Mouse (Mus musculus) kidney, embryonic 15.5 days (tissue): ENCODE results near the gene Ltbp2. TPM values are rescaled to one million over a fixed set of nuclear protein-coding genes. Genes with fewer than 3 reads are reported as not detected.
A peak's percentile ranks its signal among the peaks of the same experiment; 100 is the strongest.

Experiments
- ATAC-seq: fragments of 200-750 bp; cut with Nextera tagmentation; replicated peaks from 2 replicates; pipeline ENCODE4 v1.8.0; 2017; ENCODE audit warnings: moderate TSS enrichment; ENCODE audit not compliant: low FRiP score
- H3K27ac ChIP-seq: fragments of 300-500 bp; sonication (generic); 2 replicates; pipeline ENCODE4 v1.5.1; 2015; ENCODE audit warnings: mild to moderate bottlenecking, inconsistent platforms
- H3K27me3 ChIP-seq: fragments of 300-500 bp; sonication (generic); 2 replicates; pipeline ENCODE4 v1.6.1; 2015; ENCODE audit warnings: inconsistent platforms
- H3K36me3 ChIP-seq: fragments of 300-500 bp; sonication (generic); 2 replicates; pipeline ENCODE4 v1.6.1; 2015; ENCODE audit warnings: inconsistent platforms
- H3K4me1 ChIP-seq: fragments of 300-500 bp; sonication (generic); 2 replicates; pipeline ENCODE4 v1.6.1; 2015; ENCODE audit warnings: inconsistent platforms
- H3K4me2 ChIP-seq: fragments of 300-500 bp; sonication (generic); 2 replicates; pipeline ENCODE4 v1.6.1; 2015; ENCODE audit warnings: moderate library complexity, mild to moderate bottlenecking, inconsistent platforms
- H3K4me3 ChIP-seq: fragments of 300-500 bp; sonication (generic); replicated peaks from 2 replicates; pipeline ENCODE4 v1.5.1; 2015; ENCODE audit warnings: mild to moderate bottlenecking, inconsistent platforms
- H3K9ac ChIP-seq: fragments of 300-500 bp; sonication (generic); 2 replicates; pipeline ENCODE4 v1.6.1; 2015; ENCODE audit warnings: mild to moderate bottlenecking, inconsistent platforms
- H3K9me3 ChIP-seq: fragments of 300-500 bp; sonication (generic); replicated peaks from 2 replicates; pipeline ENCODE4 v1.6.1; 2016; ENCODE audit warnings: inconsistent platforms
- WGBS: fragments of 180-500 bp; shearing (Covaris S2); methylation state at CpG from one replicate; pipeline ENCODE4 v1.1.7; 2015; ENCODE audit warnings: mixed read lengths; 5-methylcytosine and 5-hydroxymethylcytosine counted together
- polyA plus RNA-seq: library from polyadenylated mRNA; unstranded; fragments of >200 nt; fragmentation: Nextera tagmentation; extraction: Ambion mirVana; gene quantifications from 2 replicates; pipeline ENCODE4 v1.2.1, GENCODE M21; 2015

Gene Ltbp2
- polyA plus RNA-seq, 1 experiment from 2014 or later = 0.62 TPM

DNA sequence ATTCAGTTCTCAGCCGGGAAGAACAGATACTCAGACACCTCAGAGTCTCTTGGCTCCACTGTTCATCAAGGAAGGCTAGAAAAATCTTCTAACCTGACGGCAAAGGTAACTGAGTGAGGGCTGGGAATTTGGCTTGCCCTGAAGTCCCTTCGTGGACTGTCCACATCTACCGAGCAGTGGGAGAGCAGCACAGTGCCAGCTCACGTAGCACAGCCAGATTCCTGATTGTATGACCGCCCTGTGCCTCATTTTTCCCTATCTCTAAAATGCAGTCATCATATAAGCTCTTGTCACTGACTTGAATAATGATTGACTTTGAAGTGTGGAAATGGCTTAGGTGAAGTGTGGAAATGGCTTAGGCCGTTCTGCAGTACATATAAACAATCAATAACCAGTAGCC, 28.1 kb upstream of the Ltbp2 start:
- Histone ChIP-seq H3K36me3 (no peaks in the 10 kb centered on the region), H3K9ac (no peak overlapping the region), H3K9me3 (no peaks in the 10 kb centered on the region), H3K4me1 (0 out of 2 replicates have a peak, but pooled peaks cover 4% of the 10 kb centered on the region), H3K27me3 (no peaks in the 10 kb centered on the region), H3K4me3 (no peak overlapping the region), H3K4me2 (no peak overlapping the region), H3K27ac (no peak overlapping the region)
- no peak for ATAC-seq
- WGBS = 77% methylated on average over 7 of the region's 7 CpGs

DNA sequence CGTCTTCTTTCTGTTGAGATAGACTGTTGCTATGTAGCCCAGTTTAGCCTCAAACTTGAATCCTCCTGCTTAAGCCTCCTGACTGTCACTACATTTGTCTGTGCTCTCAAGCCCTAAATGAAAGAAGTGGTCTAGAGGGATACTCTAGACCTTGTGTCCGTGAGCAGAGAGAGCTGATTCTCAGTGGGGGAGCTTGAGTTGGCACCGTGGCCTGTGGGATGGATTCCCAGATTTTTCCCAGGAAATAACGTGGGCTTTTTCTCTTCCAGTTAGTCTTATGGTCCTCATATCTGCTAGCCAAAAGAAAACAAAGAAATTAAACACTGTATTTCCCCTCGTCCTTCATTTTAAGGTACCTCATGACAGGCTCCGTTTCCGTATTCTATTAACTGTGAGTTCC, 24.0 kb upstream of the Ltbp2 start:
- H3K9ac ChIP-seq = no peak overlapping the region
- WGBS = 78% methylated on average over 7 of the region's 7 CpGs
- H3K4me2 ChIP-seq = no peak overlapping the region
- H3K36me3 ChIP-seq = no peaks in the 10 kb centered on the region
- H3K4me3 ChIP-seq = no peak overlapping the region
- ATAC-seq = no peak
- H3K27ac ChIP-seq = no peak overlapping the region
- no peaks in the 10 kb centered on the region for H3K9me3 ChIP-seq
- H3K27me3 ChIP-seq = no peaks in the 10 kb centered on the region
- no peaks in the 10 kb centered on the region for H3K4me1 ChIP-seq

DNA sequence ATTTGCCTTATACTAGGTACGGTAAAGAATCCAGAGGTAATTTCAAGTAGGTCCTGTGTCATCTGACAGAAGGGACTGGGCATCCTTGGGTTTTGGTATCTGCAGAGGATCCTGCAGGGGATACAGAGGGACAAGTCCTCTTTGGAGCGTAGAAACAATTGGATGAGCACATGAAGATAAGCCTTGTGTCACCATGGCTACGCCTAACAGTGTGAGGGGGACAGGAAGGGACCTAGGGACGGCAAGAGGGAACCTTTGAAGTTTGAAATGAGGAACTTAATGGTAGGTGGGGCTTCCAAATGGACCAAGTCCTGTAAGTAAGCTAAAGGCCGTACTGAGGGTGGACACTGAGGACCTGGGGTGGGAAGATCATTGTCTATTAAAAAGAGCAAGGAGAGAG, 21.0 kb upstream of the Ltbp2 start:
- 71% methylated on average over 5 of the region's 5 CpGs for WGBS

GRCm38 (mm10) chr12:84896235-84896634, 19.9 kb upstream of the Ltbp2 start:
- Histone ChIP-seq H3K27me3 (no peaks in the 10 kb centered on the region), H3K4me2 (no peak overlapping the region), H3K9ac (no peak overlapping the region), H3K9me3 (no peaks in the 10 kb centered on the region), H3K4me1 (no peaks in the 10 kb centered on the region), H3K27ac (no peak overlapping the region), H3K36me3 (no peaks in the 10 kb centered on the region), H3K4me3 (no peak overlapping the region)
- no peak for ATAC-seq
- WGBS = 76% methylated on average over 6 of the region's 6 CpGs

More for the DNA sequence above, 21.0 kb upstream of the Ltbp2 start:
- Histone ChIP-seq H3K4me3 (no peak overlapping the region), H3K4me2 (no peak overlapping the region), H3K9ac (no peak overlapping the region), H3K36me3 (no peaks in the 10 kb centered on the region), H3K27me3 (no peaks in the 10 kb centered on the region), H3K4me1 (no peaks in the 10 kb centered on the region), H3K9me3 (no peaks in the 10 kb centered on the region), H3K27ac (no peak overlapping the region)
- no peak for ATAC-seq

- no peak for ATAC-seq
- H3K4me2 ChIP-seq = no peak overlapping the region
- H3K4me1 ChIP-seq = 0 out of 2 replicates have a peak, but pooled peaks cover 5% of the 10 kb centered on the region
- H3K36me3 ChIP-seq = no peaks in the 10 kb centered on the region
- 40% methylated on average over 9 of the region's 9 CpGs for WGBS
- H3K4me3 ChIP-seq = no peak overlapping the region
- no peaks in the 10 kb centered on the region for H3K9me3 ChIP-seq
- H3K27ac ChIP-seq = no peak overlapping the region
- H3K27me3 ChIP-seq = no peaks in the 10 kb centered on the region
- no peak overlapping the region for H3K9ac ChIP-seq
These were observed 17.6 kb upstream of the Ltbp2 start for GRCm38 (mm10) chr12:84893648-84894628.

- 0 out of 2 replicates have a peak, but pooled peaks cover 5% of the 10 kb centered on the region for H3K4me1 ChIP-seq
- no peaks in the 10 kb centered on the region for H3K27me3 ChIP-seq
- no peak overlapping the region for H3K4me2 ChIP-seq
- no peak overlapping the region for H3K27ac ChIP-seq
- no peaks in the 10 kb centered on the region for H3K36me3 ChIP-seq
- WGBS = 44% methylated on average over 15 of the region's 15 CpGs
- no peak overlapping the region for H3K4me3 ChIP-seq
- H3K9me3 ChIP-seq = no peaks in the 10 kb centered on the region
- ATAC-seq = 0 out of 2 replicates have a peak, but pooled peaks have one; percentile 33
- no peak overlapping the region for H3K9ac ChIP-seq
These were observed 14.0 kb upstream of the Ltbp2 start for GRCm38 (mm10) chr12:84890289-84890688.

DNA sequence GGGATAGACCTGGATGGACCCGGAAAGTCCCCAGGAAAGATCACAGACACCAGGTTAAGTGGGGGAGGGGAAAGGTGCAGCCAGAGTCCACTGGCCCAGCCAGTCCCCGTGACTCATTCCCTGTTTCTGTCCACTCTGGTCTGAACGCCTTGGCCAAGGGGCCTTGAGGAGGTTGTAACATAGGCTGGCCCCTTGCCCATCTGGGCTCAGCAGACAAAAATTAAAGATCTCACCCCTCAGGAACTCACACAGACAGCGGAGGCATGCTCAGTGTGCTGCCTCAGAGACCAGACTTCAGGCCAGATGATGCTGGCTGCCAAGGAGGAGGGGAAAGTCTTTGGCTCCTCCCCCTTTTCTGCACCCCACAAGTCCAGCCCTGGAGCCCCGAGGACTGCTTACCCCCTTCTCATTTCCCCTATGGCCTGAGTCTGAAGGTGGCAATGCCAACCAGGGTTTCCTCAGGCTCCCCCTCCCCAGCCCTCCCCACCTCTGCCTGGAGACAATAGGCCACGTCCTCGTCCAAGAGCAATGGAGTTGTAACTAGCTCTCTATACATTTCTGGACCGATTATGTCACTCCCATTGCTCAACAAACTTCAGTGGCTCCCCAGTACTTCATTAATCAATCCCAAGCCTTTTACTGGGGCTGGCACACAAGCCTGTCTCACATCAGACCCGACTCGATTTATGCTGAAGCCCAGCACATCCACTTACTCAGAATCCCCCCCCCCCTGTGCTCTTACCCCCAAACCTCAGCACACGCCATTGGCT, 9.0 kb upstream of the Ltbp2 start:
- H3K27ac ChIP-seq = no peak overlapping the region
- H3K9ac ChIP-seq = no peak overlapping the region
- H3K9me3 ChIP-seq = no peaks in the 10 kb centered on the region
- ATAC-seq = 0 out of 2 replicates have a peak, but pooled peaks have one; percentile 36
- H3K4me1 ChIP-seq = 0 out of 2 replicates have a peak, but pooled peaks cover 2% of the 10 kb centered on the region
- H3K27me3 ChIP-seq = peaks cover 15% of the 10 kb centered on the region; the same call in 1 of the 2 replicates
- H3K4me2 ChIP-seq = no peak overlapping the region
- 69% methylated on average over 11 of the region's 11 CpGs for WGBS
- no peak overlapping the region for H3K4me3 ChIP-seq
- H3K36me3 ChIP-seq = no peaks in the 10 kb centered on the region

DNA sequence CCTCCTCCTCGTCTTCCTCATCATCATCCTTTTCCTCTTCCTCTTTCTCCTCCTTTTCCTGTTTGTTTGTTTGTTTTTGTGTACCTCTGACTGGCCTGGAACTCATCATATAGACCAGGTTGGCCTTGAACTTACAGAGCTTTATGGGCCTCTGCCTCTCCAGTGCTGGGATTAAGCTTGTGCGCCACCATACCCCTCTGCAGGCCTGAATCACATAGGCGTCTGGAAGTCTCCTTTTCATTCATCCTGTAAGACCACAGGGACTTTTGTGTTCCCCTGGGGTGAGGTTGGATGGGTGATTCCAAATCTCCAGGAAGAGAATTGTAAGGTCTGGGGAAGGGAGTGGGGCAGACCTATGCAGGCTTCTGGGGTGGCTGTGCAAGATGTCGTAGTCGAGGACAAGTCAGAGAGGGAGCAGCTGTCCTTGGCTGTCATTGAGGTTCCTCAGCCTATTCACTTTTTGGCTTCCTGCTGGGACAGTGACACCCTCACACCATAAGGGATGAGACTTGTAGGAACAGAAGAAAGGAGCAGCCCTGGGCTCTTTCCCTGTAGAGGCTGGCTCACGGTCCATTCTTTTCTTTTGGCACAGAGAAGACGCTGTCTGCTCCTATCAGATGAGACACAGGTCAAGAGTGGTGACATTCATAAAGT, 8.2 kb upstream of the Ltbp2 start:
- no peaks in the 10 kb centered on the region for H3K9me3 ChIP-seq
- H3K4me3 ChIP-seq = no peak overlapping the region
- H3K27me3 ChIP-seq = peaks cover 22% of the 10 kb centered on the region
- no peak overlapping the region for H3K4me2 ChIP-seq
- H3K36me3 ChIP-seq = no peaks in the 10 kb centered on the region
- 80% methylated on average over 7 of the region's 7 CpGs for WGBS
- no peak for ATAC-seq
- no peak overlapping the region for H3K9ac ChIP-seq
- H3K27ac ChIP-seq = no peak overlapping the region
- H3K4me1 ChIP-seq = no peaks in the 10 kb centered on the region

- ATAC-seq = no peak
- H3K36me3 ChIP-seq = no peaks in the 10 kb centered on the region
- no peak overlapping the region for H3K9ac ChIP-seq
- no peak overlapping the region for H3K4me2 ChIP-seq
- no peaks in the 10 kb centered on the region for H3K9me3 ChIP-seq
- 91% methylated on average over 4 of the region's 4 CpGs for WGBS
- no peak overlapping the region for H3K27ac ChIP-seq
- H3K4me1 ChIP-seq = no peaks in the 10 kb centered on the region
- H3K4me3 ChIP-seq = no peak overlapping the region
- peaks cover 38% of the 10 kb centered on the region for H3K27me3 ChIP-seq
These were observed 6.5 kb upstream of the Ltbp2 start for GRCm38 (mm10) chr12:84882796-84883195.

DNA sequence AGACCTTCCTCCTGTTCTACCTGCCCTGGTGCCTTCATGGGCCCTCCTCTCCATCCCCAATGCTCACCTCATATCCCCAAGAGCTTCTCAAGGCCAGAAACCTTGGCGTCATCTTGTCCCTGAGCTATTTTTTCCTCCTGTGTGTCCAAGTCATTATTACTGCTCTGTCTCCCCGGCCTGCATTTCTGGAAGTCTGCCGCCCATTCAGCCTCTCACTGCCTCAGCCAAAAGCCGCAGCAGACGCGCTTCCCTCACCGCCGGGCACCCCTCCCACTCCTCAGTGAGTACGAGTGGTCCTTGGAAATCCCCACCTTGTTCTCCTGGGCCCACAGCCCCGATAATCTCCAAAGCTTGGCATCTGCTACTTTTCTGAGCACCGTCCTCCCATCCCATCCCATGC, 3.8 kb upstream of the Ltbp2 start:
- peaks cover 19% of the 10 kb centered on the region for H3K4me1 ChIP-seq
- H3K4me3 ChIP-seq = no peak overlapping the region
- ATAC-seq = no peak
- H3K9me3 ChIP-seq = no peaks in the 10 kb centered on the region
- H3K4me2 ChIP-seq = no peak overlapping the region
- peaks cover 65% of the 10 kb centered on the region for H3K27me3 ChIP-seq
- no peak overlapping the region for H3K9ac ChIP-seq
- H3K36me3 ChIP-seq = no peaks in the 10 kb centered on the region
- WGBS = 55% methylated on average over 11 of the region's 11 CpGs
- no peak overlapping the region for H3K27ac ChIP-seq

GRCm38 (mm10) chr12:84875761-84876480, 411 bp downstream of the Ltbp2 start:
- Histone ChIP-seq H3K9me3 (no peaks in the 10 kb centered on the region), H3K27ac (no peak overlapping the region), H3K4me2 (peak overlapping the region; percentile 58), H3K27me3 (peaks cover 67% of the 10 kb centered on the region), H3K9ac (0 out of 2 replicates have a peak overlapping the region, but pooled peaks have one; percentile 7), H3K36me3 (no peaks in the 10 kb centered on the region), H3K4me1 (peaks cover 20% of the 10 kb centered on the region), H3K4me3 (peak overlapping the region; percentile 40)
- WGBS = under 1% methylated on average over 59 of the region's 59 CpGs
- ATAC-seq = peak; percentile 43; the same call in 1 of the 2 replicates
